Mouse (Mus musculus) thymus, postnatal 36 days (tissue): ENCODE results near the gene Opcml.

Experiments
- DNase-seq, 2 experiments: peaks; one replicate each; pipeline ENCODE4 v3.0.0; 2022; ENCODE audit warnings: mixed read lengths in 2 of 2

Gene Opcml

DNA sequence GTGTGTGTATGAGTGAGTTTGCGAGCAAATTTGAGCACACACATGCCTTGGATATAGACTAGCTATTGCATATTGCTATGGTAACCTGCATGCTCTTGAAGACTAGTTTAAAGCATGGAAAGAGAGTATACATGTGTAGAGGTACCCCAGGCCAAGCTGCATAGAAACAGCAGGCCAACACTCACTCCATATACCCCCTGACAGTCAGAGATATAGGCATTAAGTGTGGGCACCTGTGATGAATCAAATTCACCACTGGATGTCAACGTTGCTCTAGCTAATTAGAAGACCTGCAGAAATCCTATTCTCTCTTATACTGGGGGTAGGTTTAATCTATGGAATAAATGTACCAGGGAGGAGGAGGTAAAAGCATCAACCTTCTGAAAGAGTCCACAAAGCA, 547.3 kb downstream of the Opcml start:
- DNase-seq: no peak

DNA sequence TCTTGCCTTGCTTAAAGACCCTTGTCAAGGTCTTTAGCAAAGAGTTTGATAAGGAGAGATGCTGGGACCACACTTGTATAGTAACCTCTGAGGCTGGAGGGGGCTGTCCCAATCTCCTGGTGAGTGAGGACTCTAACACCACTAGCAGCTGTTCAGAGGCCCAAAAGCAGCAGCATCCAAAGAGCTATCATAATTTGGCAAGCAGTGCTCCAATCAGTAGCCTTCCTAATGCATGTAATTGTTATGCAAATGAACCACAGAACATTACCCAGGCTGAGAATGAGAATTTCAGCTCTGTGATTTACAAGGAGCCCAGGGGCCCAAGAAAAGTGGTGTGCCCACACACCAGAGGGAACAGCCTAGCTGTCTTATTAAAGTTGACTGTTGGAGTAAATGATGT, 564.4 kb downstream of the Opcml start:
- no peak for DNase-seq

DNA sequence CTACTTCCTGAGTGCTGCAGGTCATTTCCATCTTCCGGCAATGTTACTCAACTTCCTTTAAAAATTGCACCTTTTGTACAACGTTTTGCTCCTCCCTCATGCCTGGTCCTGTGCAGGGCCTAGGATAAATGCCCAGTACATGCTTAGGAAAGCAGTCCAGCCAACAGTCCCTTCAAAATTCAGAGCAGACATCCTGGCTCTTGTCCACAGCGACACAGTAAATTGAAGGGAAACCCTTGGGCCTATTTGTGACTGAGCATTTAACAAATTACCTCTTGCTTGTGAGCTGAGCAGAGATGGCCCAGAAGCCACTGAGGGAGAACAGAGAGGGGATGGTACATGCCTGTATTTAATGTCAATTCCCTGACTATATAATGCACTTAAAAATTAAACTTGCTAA, 567.4 kb downstream of the Opcml start:
- no peak for DNase-seq

GRCm38 (mm10) chr9:28360691-28361090, 570.1 kb downstream of the Opcml start:
- DNase-seq: no peak

- DNase-seq: no peak
These were observed 574.0 kb downstream of the Opcml start for GRCm38 (mm10) chr9:28364473-28365159.

DNA sequence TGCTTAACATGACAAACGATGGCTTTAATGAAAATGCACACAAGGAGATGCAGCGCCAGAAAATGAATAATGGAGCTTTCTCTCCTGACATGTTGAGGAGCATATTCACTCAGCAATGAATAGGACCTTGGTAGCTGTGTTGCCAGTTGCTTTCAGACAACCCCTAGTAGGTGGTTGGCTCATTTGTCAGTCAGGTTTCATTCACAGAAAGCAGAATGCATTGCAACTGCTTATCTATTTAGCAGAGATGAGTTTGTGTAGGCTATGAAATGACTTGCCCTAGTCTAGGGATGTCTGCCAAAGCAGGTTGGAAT, 574.5 kb downstream of the Opcml start:
- DNase-seq: no peak

DNA sequence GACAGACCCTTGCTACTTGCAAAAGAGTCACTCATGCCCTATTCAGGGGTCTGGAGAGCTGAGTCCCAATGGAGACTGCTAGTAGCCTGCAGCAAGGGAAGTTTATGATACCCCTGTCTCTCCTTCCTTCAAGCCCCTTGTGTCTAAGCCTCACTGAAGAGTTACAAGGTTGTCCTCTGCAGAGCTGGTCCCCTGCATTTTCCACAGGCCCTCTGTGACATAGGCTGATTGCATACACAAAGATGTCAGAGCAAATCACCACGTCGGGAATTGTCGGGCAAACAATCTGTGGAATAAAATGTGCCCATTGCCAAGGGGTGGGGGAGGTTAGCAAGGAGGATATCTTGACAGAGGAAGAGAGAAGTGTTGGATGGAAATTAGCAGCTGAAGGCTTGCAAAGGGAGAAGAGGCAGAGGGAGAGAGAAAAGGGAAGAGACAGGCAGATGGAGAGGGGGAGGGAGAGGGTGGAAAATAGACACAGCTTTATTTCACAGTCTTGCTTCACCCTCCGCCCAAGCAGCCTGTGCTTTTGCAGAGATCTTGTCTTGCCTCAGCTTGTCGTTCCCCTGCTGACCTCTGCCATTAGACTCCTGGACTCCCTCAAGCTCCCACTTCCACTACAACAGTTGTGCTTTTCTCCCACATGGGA, 596.1 kb downstream of the Opcml start:
- no peak for DNase-seq

DNA sequence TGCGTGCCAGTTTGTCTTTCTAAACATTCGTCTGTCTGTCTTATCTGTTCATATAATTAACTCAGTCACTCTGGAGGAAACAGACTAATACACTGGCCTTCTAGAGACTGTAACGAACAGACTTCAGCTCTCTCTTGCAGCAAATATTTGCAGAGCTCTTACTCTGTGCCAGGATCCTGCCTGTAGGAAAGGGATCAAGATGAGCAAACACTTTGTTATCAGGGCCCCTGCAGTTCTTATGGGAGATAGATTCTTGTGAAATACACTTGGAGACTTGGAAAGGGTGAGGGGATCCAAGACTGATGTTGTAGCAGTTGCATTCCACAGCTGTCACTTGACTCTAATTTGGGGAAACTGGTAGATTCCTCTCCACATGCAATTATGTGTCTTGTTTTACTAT, 604.6 kb downstream of the Opcml start:
- DNase-seq: no peak

- no peak for DNase-seq
These were observed 605.1 kb downstream of the Opcml start for GRCm38 (mm10) chr9:28395638-28396037.

- peak in 1 of 2 experiments; percentile 3 for DNase-seq
These were observed 612.4 kb downstream of the Opcml start for GRCm38 (mm10) chr9:28402770-28403650.

GRCm38 (mm10) chr9:28403831-28404562, 613.4 kb downstream of the Opcml start:
- DNase-seq: no peak

- DNase-seq: no peak
These were observed 614.0 kb downstream of the Opcml start for GRCm38 (mm10) chr9:28404616-28405015.

GRCm38 (mm10) chr9:28405816-28406215, 615.2 kb downstream of the Opcml start:
- no peak for DNase-seq

GRCm38 (mm10) chr9:28420808-28421207, 630.2 kb downstream of the Opcml start:
- no peak for DNase-seq

DNA sequence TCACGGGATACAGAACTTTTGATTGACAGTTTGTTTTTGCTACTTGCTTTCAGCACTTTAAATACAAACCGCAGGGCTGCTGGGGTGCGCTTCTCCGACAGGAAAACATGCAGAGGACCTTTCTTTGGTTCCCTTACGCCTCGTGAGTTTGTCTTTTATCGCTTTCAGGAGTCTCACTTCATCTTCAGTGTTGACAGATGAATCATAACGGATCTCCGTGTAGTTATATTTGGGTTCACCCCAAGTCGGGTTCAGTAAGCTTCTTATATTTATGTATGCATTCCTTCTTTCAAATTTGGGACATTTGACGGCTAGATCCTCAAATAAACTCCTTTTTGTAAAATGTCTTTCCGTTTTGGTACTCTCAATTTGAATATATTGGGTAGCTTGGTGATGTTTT, 632.8 kb downstream of the Opcml start:
- no peak for DNase-seq

GRCm38 (mm10) chr9:28432159-28432558, 641.6 kb downstream of the Opcml start:
- no peak for DNase-seq

GRCm38 (mm10) chr9:28438752-28439151, 648.2 kb downstream of the Opcml start:
- no peak for DNase-seq

DNA sequence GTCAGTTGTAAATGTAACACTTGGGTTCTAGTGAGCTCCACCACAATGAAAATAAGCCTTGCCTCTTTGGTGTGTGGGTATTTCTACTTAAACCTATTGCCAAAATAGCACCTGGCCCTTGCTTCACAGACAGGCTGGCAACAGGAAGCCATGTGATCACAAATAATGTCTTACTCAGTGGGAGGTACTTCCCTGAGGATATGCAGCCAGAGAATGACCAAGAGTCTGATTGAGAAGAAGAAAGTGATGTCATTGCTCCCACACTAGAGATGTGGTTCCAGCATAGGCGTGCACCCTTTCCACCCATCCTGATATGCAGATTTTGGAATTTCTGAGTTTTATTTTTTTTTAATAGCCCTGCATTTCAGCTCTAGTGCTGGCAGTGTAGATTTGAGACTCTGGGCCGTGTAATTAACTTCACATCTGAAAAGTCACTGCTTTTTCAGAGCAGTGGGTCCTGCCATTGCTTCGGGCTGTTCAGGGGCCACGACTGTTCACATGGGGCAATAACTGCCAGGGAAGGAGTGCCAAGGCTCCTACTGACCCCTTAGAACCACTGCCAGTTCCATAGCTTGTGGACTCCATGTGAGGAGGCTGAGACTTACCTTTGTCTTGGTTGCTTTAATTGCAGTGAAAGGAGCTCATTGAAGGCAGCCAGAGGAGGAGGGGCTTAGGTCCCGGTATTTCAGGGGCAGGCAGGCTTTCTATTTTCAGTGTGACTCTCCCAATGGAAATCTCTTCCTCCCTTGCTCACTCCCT, 649.0 kb downstream of the Opcml start:
- DNase-seq: no peak

DNA sequence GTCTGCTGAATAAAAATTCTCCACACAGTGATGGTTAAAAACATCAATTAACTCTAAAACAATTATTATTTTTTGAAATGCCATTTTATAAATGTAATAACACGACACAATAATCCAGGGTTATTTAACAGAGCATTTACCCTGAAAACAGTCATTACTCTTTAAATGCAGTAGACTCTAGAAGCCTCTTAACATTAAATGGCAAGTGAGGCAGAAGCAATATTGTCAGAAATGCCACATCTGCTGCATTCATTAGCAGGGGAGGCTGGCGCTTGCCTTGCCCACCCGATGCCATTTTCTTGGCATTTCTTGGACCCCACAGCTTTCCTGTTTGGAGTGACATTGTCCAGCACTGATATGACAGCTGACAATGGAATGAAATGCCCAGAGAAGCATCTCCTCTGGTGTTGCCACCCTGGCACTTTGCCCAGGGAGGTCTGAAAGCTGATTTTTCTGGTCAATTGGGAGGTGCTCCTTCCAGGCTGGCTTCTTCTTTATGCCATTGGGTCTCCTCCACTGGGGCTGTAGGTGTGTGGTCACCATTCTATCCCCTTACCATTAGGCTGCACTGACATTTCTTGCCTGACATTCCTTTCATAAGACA, 649.7 kb downstream of the Opcml start:
- DNase-seq: no peak

GRCm38 (mm10) chr9:28444485-28444884, 653.9 kb downstream of the Opcml start:
- DNase-seq: no peak

- DNase-seq: no peak
These were observed 654.4 kb downstream of the Opcml start for GRCm38 (mm10) chr9:28444972-28445371.

- no peak for DNase-seq
These were observed 655.3 kb downstream of the Opcml start for GRCm38 (mm10) chr9:28445863-28446262.
